In the genomic region with DNA sequence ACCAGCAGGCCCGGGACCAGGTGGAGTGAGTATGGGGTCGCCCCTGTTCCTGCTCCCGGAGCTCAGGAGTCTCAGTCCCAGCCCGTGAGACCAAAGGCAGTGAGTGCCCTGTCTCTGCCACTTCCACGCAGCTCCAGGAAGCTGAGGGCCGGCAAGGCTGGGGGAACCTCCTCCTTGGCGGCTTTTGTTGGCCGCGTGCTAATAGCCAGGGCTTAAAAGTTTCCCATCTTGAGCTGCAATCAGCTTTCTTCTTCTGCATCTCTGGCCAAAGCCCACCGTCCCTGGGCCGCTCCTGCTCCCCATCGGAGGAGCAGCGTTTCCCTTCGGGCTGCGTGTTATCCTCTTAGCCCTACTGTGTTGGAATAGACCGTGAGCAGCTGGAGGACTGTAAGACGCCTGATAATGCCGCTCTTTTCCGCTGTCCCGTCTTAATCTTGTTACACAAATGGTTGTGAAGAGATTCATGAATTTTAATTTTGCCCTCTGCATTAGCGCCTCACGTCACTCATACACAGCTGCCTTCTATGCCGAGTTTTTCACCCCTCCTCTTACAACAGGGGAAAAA, we compare ENCODE assay signal across 11 mouse cellular contexts.
DNase-seq lines count a peak whose midpoint lies in the region; ATAC-seq and TF ChIP-seq lines count a peak whose summit lies in the region.
"Had no signal": no experiment of that assay in that cellular context is flagged by ENCODE, and none has a peak within 500 bp of the region (broad histone marks: within the 10 kb centered on the region; RNA-seq: fewer than 3 reads in every experiment).

No protein-coding gene starts in this region.

- no peak overlapping the region for H3K9ac ChIP-seq in intestine, embryonic 15.5 days
- H3K9ac ChIP-seq in intestine, embryonic 16.5 days (ENCODE audit: low read depth, low read length): no peak overlapping the region
- no peak overlapping the region for H3K9ac ChIP-seq in heart, embryonic 15.5 days
- H3K9ac ChIP-seq: neural tube, embryonic 13.5 days had no signal

- H3K4me1 ChIP-seq in intestine, embryonic 15.5 days (replicated peaks): no peaks in the 10 kb centered on the region
- H3K4me1 ChIP-seq in intestine, embryonic 16.5 days (ENCODE audit: control insufficient read depth, insufficient read depth, low read length): no peaks in the 10 kb centered on the region
- peaks cover 8% of the 10 kb centered on the region for H3K4me1 ChIP-seq in heart, embryonic 15.5 days (replicated peaks)
- H3K4me1 ChIP-seq in midbrain, embryonic 10.5 days: peaks cover 42% of the 10 kb centered on the region

- 0 out of 2 replicates have a peak overlapping the region, but pooled peaks have one; percentile 1 for H3K4me2 ChIP-seq in intestine, embryonic 15.5 days (replicated peaks)
- no peak overlapping the region for H3K4me2 ChIP-seq in intestine, embryonic 16.5 days (ENCODE audit: low read depth, low read length)
- H3K4me2 ChIP-seq in heart, embryonic 15.5 days: peak overlapping the region; percentile 49
- H3K4me2 ChIP-seq: neural tube, embryonic 13.5 days had no signal

- H3K4me3 ChIP-seq in intestine, embryonic 15.5 days (replicated peaks): no peak overlapping the region
- H3K4me3 ChIP-seq in intestine, embryonic 16.5 days (ENCODE audit: low read length): no peak overlapping the region
- peak overlapping the region; percentile 31 for H3K4me3 ChIP-seq in heart, embryonic 15.5 days
- peak overlapping the region; percentile 44 for H3K4me3 ChIP-seq in midbrain, embryonic 10.5 days
- H3K4me3 ChIP-seq: neural tube, embryonic 13.5 days had no signal

- 6% methylated on average over 23 of the region's 23 CpGs for WGBS in intestine, embryonic 15.5 days
- WGBS in intestine, embryonic 16.5 days: 6% methylated on average over 23 of the region's 23 CpGs
- WGBS in heart, embryonic 15.5 days: 5% methylated on average over 23 of the region's 23 CpGs
- WGBS in midbrain, embryonic 10.5 days: 3% methylated on average over 23 of the region's 23 CpGs

- no peaks in the 10 kb centered on the region for H3K36me3 ChIP-seq in intestine, embryonic 15.5 days
- no peaks in the 10 kb centered on the region for H3K36me3 ChIP-seq in intestine, embryonic 16.5 days (ENCODE audit: control insufficient read depth, insufficient read depth, low read length)
- H3K36me3 ChIP-seq in heart, embryonic 15.5 days: no peaks in the 10 kb centered on the region
- H3K36me3 ChIP-seq in midbrain, embryonic 10.5 days: no peaks in the 10 kb centered on the region
- H3K36me3 ChIP-seq: neural tube, embryonic 13.5 days had no signal

- H3K27ac ChIP-seq in intestine, embryonic 15.5 days: no peak overlapping the region
- no peak overlapping the region for H3K27ac ChIP-seq in intestine, embryonic 16.5 days (ENCODE audit: low read length)
- H3K27ac ChIP-seq in heart, embryonic 15.5 days: no peak overlapping the region
- H3K27ac ChIP-seq in midbrain, embryonic 10.5 days (replicated peaks): peak overlapping the region; percentile 67
- H3K27ac ChIP-seq: neural tube, embryonic 13.5 days had no signal

- intact Hi-C loops in left cerebral cortex, postnatal 14 days (cut with DNase I): loop anchor here (10.0 kb wide), 1 partner anchor 260 kb away; no protein-coding TSS in a partner anchor

- ATAC-seq in intestine, embryonic 15.5 days: no peak
- no peak for ATAC-seq in intestine, embryonic 16.5 days
- ATAC-seq in heart, embryonic 15.5 days (replicated peaks; ENCODE audit: insufficient number of reproducible peaks, insufficient read depth, low FRiP score, low read depth): no peak

- H3K27me3 ChIP-seq in intestine, embryonic 15.5 days (replicated peaks): peaks cover 58% of the 10 kb centered on the region
- H3K27me3 ChIP-seq in intestine, embryonic 16.5 days (replicated peaks; ENCODE audit: control insufficient read depth, insufficient read depth, low read length): peaks cover 52% of the 10 kb centered on the region
- H3K27me3 ChIP-seq in heart, embryonic 15.5 days: peaks cover 70% of the 10 kb centered on the region
- peaks cover 100% of the 10 kb centered on the region for H3K27me3 ChIP-seq in midbrain, embryonic 10.5 days (ENCODE audit: low read depth, poor library complexity, severe bottlenecking)
- H3K27me3 ChIP-seq: CH12.LX had no signal

- DNase-seq in brain, embryonic 14.5 days (ENCODE audit: low read depth): peak; percentile 88
- DNase-seq in midbrain, embryonic 10.5 days (ENCODE audit: low spot score): peak; percentile 72
- no peak for DNase-seq in testis, postnatal 10 days (ENCODE audit: low spot score)
- DNase-seq in spleen, adult 18-20 months: no peak
- DNase-seq in left cerebral cortex, postnatal 14 days (ENCODE audit: low spot score in 2 of 2): no peak
- DNase-seq: cerebellum, postnatal 14 days had no signal

- no peaks in the 10 kb centered on the region for H3K9me3 ChIP-seq in intestine, embryonic 15.5 days
- no peaks in the 10 kb centered on the region for H3K9me3 ChIP-seq in intestine, embryonic 16.5 days (ENCODE audit: control insufficient read depth, low read length)
- H3K9me3 ChIP-seq in heart, embryonic 15.5 days (replicated peaks): no peaks in the 10 kb centered on the region
- H3K9me3 ChIP-seq in midbrain, embryonic 10.5 days (replicated peaks): no peaks in the 10 kb centered on the region
- H3K9me3 ChIP-seq: neural tube, embryonic 13.5 days had no signal

- TF ChIP-seq POLR2A in brain, embryonic 14.5 days (IDR thresholded peaks at IDR 0.05; ENCODE audit: borderline replicate concordance, extremely low read depth, insufficient read depth, insufficient read length, poor library complexity, severe bottlenecking): no peak

- no peak for TF ChIP-seq CTCF in brain, embryonic 14.5 days (IDR thresholded peaks at IDR 0.05; ENCODE audit: borderline replicate concordance, extremely low read depth, insufficient read depth, insufficient read length)

Comparison
In these comparisons a context has a peak if more than half of its experiments do, and no peak if none do; other contexts are left out.
1. H3K4me3 ChIP-seq: peak in heart, embryonic 15.5 days (single experiment) and midbrain, embryonic 10.5 days (single experiment); none in intestine, embryonic 15.5 days (single experiment) and intestine, embryonic 16.5 days (single experiment).
2. DNase-seq: peak in brain, embryonic 14.5 days (single experiment) and midbrain, embryonic 10.5 days (single experiment); none in testis, postnatal 10 days (single experiment), spleen, adult 18-20 months (0 of 2) and left cerebral cortex, postnatal 14 days (0 of 2).